Mouse (Mus musculus) lung, embryonic 14.5 days (tissue): Measurements from ENCODE around the gene Slc39a8. TPM values are rescaled to one million over a fixed set of nuclear protein-coding genes. Genes with fewer than 3 reads are reported as not detected.
A peak's percentile ranks its signal among the peaks of the same experiment; 100 is the strongest.

ENCODE experiments used
- ATAC-seq: fragments of 200-750 bp; cut with Nextera tagmentation; 2 replicates; pipeline ENCODE4 v1.8.0; 2017; ENCODE audit warnings: mild to moderate bottlenecking, moderate TSS enrichment, moderate library complexity; ENCODE audit not compliant: insufficient read depth
- DNase-seq: peaks from one replicate; pipeline ENCODE4 v3.0.0-alpha.2; 2015
- H3K27ac ChIP-seq: fragments of 300-500 bp; sonication (generic); 2 replicates; pipeline ENCODE4 v1.5.1; 2014; ENCODE audit warnings: low read depth, mild to moderate bottlenecking, moderate library complexity
- H3K27me3 ChIP-seq: fragments of 300-500 bp; sonication (generic); 2 replicates; pipeline ENCODE4 v1.6.1; 2014; ENCODE audit warnings: low read length, control low read depth; ENCODE audit not compliant: insufficient read depth
- H3K36me3 ChIP-seq: fragments of 300-500 bp; sonication (generic); 2 replicates; pipeline ENCODE4 v1.6.1; 2014; ENCODE audit warnings: control low read depth; ENCODE audit not compliant: insufficient read depth
- H3K4me1 ChIP-seq: fragments of 300-500 bp; sonication (generic); 2 replicates; pipeline ENCODE4 v1.6.1; 2014; ENCODE audit warnings: antibody characterized with exemption, control low read depth; ENCODE audit not compliant: insufficient read depth
- H3K4me2 ChIP-seq: fragments of 300-500 bp; sonication (generic); 2 replicates; pipeline ENCODE4 v1.6.1; 2014; ENCODE audit warnings: mild to moderate bottlenecking
- H3K4me3 ChIP-seq: fragments of 300-500 bp; sonication (generic); 2 replicates; pipeline ENCODE4 v1.5.1; 2014; ENCODE audit warnings: low read depth, low read length
- H3K9ac ChIP-seq: fragments of 300-500 bp; sonication (generic); 2 replicates; pipeline ENCODE4 v1.6.1; 2014
- H3K9me3 ChIP-seq: fragments of 300-500 bp; sonication (generic); 2 replicates; pipeline ENCODE4 v1.6.1; 2016; ENCODE audit warnings: low read depth, low read length, control low read depth
- CTCF ChIP-seq: IDR thresholded peaks from 2 replicates; pipeline ENCODE4 v1.5.1; 2016; ENCODE audit warnings: antibody characterized with exemption, low read depth
- WGBS: fragments of 180-500 bp; shearing (Covaris S2); extraction: QIAGEN DNeasy Blood & Tissue Kit; methylation state at CpG from one replicate; pipeline ENCODE4 v1.1.7; 2014; 5-methylcytosine and 5-hydroxymethylcytosine counted together
- polyA plus RNA-seq: library from polyadenylated mRNA; unstranded; fragments of >200 nt; fragmentation: Nextera tagmentation; extraction: Ambion mirVana; gene quantifications from 2 replicates; pipeline ENCODE4 v1.2.1, GENCODE M21; 2014

Slc39a8 gene
- 20.2 and 22.6 TPM in 2 replicates for polyA plus RNA-seq

DNA sequence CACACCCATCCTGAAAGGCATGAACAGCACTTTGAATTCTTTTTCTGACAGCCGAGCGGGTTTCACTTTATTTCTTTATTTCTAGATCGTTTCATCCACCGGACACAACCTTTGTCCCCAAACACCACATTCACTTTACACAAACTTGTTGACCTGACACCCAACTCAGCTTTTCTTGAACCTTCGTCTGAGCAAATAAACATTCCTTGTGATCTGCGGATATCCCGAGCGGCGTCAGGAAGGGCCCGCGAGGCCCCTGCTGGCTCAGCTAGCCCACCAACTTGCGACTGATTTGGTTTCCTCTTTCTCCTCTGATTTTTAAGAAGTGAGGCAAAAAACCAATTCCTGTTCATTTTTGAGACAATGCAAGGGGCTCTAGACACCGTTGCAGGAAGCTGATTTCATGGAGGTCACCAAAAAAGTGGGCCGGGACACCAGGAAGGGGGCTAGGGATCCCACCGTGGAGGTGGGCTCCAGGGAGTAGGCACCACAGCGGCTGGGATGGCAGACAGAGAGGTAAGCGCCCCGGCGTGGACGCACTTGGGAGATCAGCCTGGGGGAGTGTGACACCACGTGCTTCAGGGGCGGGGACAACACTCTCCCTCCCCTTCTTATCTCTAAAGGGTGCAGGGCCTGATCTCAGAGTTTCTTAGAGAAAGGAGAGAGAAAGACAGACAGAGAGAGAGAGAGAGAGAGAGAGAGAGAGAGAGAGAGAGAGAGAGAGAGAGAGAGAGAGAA is at the start of gene Slc39a8:
Slc39a8 (plus strand) TSS at position 264 of the 738 bp plus-strand sequence.
- H3K9ac ChIP-seq, result peak within 1 kb of the TSS; percentile 72
- H3K27ac ChIP-seq, result peak within 1 kb of the TSS; percentile 86
- H3K36me3 ChIP-seq, result no peaks in the 10 kb centered on the region
- ATAC-seq, result peak; percentile 96
- WGBS, result 3% methylated on average over 22 of the region's 22 CpGs
- peak; percentile 57 for TF ChIP-seq CTCF
- peak within 1 kb of the TSS; percentile 67 for H3K4me3 ChIP-seq
- peak; percentile 88 for DNase-seq
- no peaks in the 10 kb centered on the region for H3K9me3 ChIP-seq
- no peaks in the 10 kb centered on the region for H3K27me3 ChIP-seq
- H3K4me2 ChIP-seq, result peak within 1 kb of the TSS; percentile 91
- peaks cover 5% of the 10 kb centered on the region; the same call in 1 of the 2 replicates for H3K4me1 ChIP-seq

DNA sequence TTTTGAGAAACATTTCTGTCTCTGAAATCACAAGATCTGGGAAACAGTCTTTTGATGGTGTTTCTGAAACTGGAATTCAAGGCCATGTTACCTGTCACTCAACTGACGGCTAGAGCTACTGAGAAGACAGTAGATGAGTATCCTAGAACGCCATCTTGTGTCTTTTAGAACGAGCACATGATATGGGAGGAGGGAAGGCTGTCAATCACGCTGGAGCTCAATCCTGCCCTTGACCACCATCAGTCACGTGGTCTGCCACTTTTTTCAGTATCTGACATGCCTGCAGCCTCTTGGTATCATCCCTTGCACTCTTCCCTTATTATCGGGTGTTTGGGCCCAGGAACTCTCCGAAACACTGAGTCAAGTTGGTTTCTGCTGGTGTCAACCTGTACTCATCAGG is 40.0 kb upstream of the Slc39a8 start:
- no peak for DNase-seq
- no peaks in the 10 kb centered on the region for H3K9me3 ChIP-seq
- no peak overlapping the region for H3K4me3 ChIP-seq
- H3K36me3 ChIP-seq, result no peaks in the 10 kb centered on the region
- no peaks in the 10 kb centered on the region for H3K27me3 ChIP-seq
- 81% methylated on average over 7 of the region's 7 CpGs for WGBS
- ATAC-seq, result no peak
- no peak overlapping the region for H3K9ac ChIP-seq
- H3K4me1 ChIP-seq, result no peaks in the 10 kb centered on the region
- TF ChIP-seq CTCF, result no peak
- no peak overlapping the region for H3K27ac ChIP-seq
- no peak overlapping the region for H3K4me2 ChIP-seq

DNA sequence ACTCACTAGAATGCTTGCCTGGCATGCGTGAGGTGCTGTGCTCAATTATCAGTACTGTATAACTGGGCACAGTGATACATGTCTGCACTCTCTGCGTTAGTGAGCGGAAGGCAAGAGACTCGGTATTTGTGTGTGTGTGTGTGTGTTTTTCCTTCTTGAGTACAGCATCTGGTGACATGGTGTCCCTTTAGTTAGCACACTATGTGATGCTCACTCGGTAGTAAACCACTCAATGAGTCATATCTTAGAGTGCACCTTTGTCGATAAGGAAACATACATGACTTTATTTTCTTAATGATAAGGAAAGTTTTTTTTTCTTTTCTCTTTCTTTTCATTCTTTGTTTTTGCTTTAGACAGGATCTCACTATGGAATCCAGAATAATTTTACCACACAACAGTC is 29.0 kb upstream of the Slc39a8 start:
- WGBS, result 88% methylated on average over 6 of the region's 6 CpGs
- H3K9ac ChIP-seq, result no peak overlapping the region
- H3K9me3 ChIP-seq, result no peaks in the 10 kb centered on the region
- H3K27me3 ChIP-seq, result no peaks in the 10 kb centered on the region
- no peak overlapping the region for H3K4me3 ChIP-seq
- no peak overlapping the region for H3K4me2 ChIP-seq
- H3K36me3 ChIP-seq, result no peaks in the 10 kb centered on the region
- DNase-seq (no peak), ATAC-seq (no peak)
- H3K27ac ChIP-seq, result no peak overlapping the region
- 0 out of 2 replicates have a peak, but pooled peaks cover 4% of the 10 kb centered on the region for H3K4me1 ChIP-seq
- no peak for TF ChIP-seq CTCF

DNA sequence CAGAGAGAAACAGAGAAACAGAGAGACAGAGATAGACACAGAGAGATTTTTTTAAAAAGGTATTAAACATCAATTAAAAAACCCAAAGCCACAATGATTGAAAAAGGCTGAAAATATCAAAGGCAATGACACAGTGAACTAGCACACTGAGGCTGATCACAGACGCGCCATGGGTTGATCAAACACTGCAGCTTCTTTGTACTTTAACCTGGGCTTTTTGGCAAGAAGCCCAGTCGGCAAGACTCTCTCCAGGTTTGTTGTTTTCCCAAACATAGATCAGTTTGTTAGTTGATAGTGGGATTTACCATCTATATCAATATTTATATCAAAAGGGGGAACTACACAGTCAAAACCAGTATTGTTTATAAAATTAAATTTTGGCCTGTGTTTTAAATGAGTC is 26.8 kb upstream of the Slc39a8 start:
- H3K4me2 ChIP-seq, result no peak overlapping the region
- 0 out of 2 replicates have a peak, but pooled peaks cover 4% of the 10 kb centered on the region for H3K4me1 ChIP-seq
- no peaks in the 10 kb centered on the region for H3K9me3 ChIP-seq
- no peak for TF ChIP-seq CTCF
- H3K4me3 ChIP-seq, result no peak overlapping the region
- 22% methylated on average over 3 of the region's 3 CpGs for WGBS
- H3K36me3 ChIP-seq, result no peaks in the 10 kb centered on the region
- ATAC-seq, result no peak
- peak; percentile 15 for DNase-seq
- H3K27ac ChIP-seq, result no peak overlapping the region
- H3K27me3 ChIP-seq, result no peaks in the 10 kb centered on the region
- no peak overlapping the region for H3K9ac ChIP-seq

- DNase-seq (peak; percentile 77), ATAC-seq (peak; percentile 63; the same call in 1 of the 2 replicates)
- H3K4me3 ChIP-seq, result no peak overlapping the region
- H3K9ac ChIP-seq, result no peak overlapping the region
- no peak for TF ChIP-seq CTCF
- 0 out of 2 replicates have a peak, but pooled peaks cover 4% of the 10 kb centered on the region for H3K4me1 ChIP-seq
- H3K4me2 ChIP-seq, result no peak overlapping the region
- H3K27ac ChIP-seq, result no peak overlapping the region
- no peaks in the 10 kb centered on the region for H3K36me3 ChIP-seq
- 8% methylated on average over 1 of the region's 1 CpGs for WGBS
- H3K9me3 ChIP-seq, result no peaks in the 10 kb centered on the region
- H3K27me3 ChIP-seq, result no peaks in the 10 kb centered on the region
Observed at GRCm38 (mm10) chr3:135798665-135799064, 26.4 kb upstream of the Slc39a8 start.

GRCm38 (mm10) chr3:135814665-135815064 is 10.4 kb upstream of the Slc39a8 start:
- H3K27me3 ChIP-seq, result no peaks in the 10 kb centered on the region
- DNase-seq (no peak), ATAC-seq (no peak; the same call in 1 of the 2 replicates)
- no peaks in the 10 kb centered on the region; the same call in 1 of the 2 replicates for H3K9me3 ChIP-seq
- no peaks in the 10 kb centered on the region for H3K36me3 ChIP-seq
- H3K4me3 ChIP-seq, result no peak overlapping the region
- H3K27ac ChIP-seq, result no peak overlapping the region
- no peaks in the 10 kb centered on the region for H3K4me1 ChIP-seq
- WGBS, result 52% methylated on average over 14 of the region's 14 CpGs
- H3K9ac ChIP-seq, result no peak overlapping the region
- TF ChIP-seq CTCF, result no peak
- no peak overlapping the region for H3K4me2 ChIP-seq

DNA sequence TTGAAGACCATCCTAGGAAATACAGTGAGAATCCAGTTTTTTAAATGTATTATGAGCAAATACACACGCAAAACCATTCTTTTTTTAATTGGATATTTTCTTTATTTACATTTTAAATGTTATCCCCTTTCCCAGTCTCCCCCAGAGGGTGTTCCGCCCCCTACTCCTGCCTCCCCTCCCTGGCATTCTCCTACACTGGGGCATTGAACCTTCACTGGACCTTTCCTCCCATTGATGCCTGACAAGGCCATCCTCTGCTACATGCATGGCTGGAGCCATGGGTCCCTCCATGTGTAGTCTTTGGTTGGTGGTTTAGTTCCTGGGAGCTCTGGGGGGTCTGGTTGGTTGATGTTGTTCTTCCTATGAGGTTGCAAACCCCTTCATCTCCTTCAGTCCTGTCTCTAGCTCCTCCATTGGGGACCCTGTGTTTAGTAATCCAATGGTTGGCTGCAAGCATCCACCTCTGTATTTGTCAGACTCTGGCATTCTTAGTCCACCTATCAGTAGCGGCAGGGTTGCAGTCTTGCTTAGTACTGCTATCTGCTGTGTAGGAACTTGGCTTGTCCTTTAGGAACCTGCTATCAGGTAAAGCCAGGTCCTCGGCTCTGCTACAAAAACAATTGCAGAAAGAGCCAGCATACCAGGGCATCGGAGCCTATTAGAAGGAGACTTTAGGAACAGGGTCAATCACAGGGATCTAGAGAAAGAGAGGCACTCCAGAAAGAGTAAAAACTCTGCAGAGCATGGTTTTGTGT is 8.9 kb upstream of the Slc39a8 start:
- no peak for ATAC-seq
- 86% methylated on average over 5 of the region's 5 CpGs for WGBS

More for the DNA sequence above, 8.9 kb upstream of the Slc39a8 start:
- H3K4me2 ChIP-seq, result no peak overlapping the region
- no peak overlapping the region for H3K27ac ChIP-seq
- no peaks in the 10 kb centered on the region for H3K4me1 ChIP-seq
- H3K4me3 ChIP-seq, result no peak overlapping the region
- no peaks in the 10 kb centered on the region; the same call in 1 of the 2 replicates for H3K9me3 ChIP-seq
- H3K36me3 ChIP-seq, result no peaks in the 10 kb centered on the region
- H3K9ac ChIP-seq, result no peak overlapping the region
- TF ChIP-seq CTCF, result no peak
- H3K27me3 ChIP-seq, result no peaks in the 10 kb centered on the region
- no peak for DNase-seq
